Mouse (Mus musculus) layer of hippocampus, adult 2 months (tissue): Measurements from ENCODE around the gene Mettl24. TPM values are rescaled to one million over a fixed set of nuclear protein-coding genes. Genes with fewer than 3 reads are reported as not detected.
A peak's percentile ranks its signal among the peaks of the same experiment; 100 is the strongest.

Experiments used
- DNase-seq, 2 experiments: peaks; one replicate each; pipeline ENCODE4 v3.0.0; 2022; ENCODE audit warnings: low spot score in 2 of 2
- H3K27ac ChIP-seq: fragments of 200-600 bp; 2 replicates; pipeline ENCODE4 v1.8.1; 2022
- H3K4me3 ChIP-seq: fragments of 200-600 bp; 2 replicates; pipeline ENCODE4 v1.8.1; 2022; ENCODE audit warnings: mild to moderate bottlenecking
- CTCF ChIP-seq: fragments of 200-600 bp; conservative IDR thresholded peaks from 2 replicates; pipeline ENCODE4 v1.8.1; 2022; ENCODE audit warnings: antibody characterized with exemption, mild to moderate bottlenecking, moderate library complexity
- long read RNA-seq, 2 experiments: library from polyadenylated mRNA; stranded (forward); transcript quantifications; one replicate each; pipeline ENCODE4 v2.0.0; 2021; ENCODE audit warnings: borderline mapping rate in 2 of 2
- total RNA-seq, 2 experiments: library from RNA; stranded (reverse); gene quantifications; 2 replicates each; pipeline ENCODE4 v1.2.3; 2021

Gene Mettl24
- 1 to 10 TPM; 2.0 to 2.8 TPM for total RNA-seq
- long read RNA-seq, experiment 1, partial matches to known transcripts = 0 of 1 reads
- long read RNA-seq, experiment 1, other reads (novel, unspliced or antisense) = 1 of 1 reads
- long read RNA-seq, experiment 2, partial matches to known transcripts = 0 of 4 reads
- long read RNA-seq, experiment 2, other reads (novel, unspliced or antisense) = 4 of 4 reads

GRCm38 (mm10) chr10:40683092-40683867, at the start of gene Mettl24:
Gene Mettl24 (plus strand): TSS chr10:40683282.
- H3K4me3 ChIP-seq = peak within 1 kb of the TSS; percentile 62

GRCm38 (mm10) chr10:40637331-40637730, 45.8 kb upstream of the Mettl24 start:
- no peak overlapping the region for H3K4me3 ChIP-seq
- peak overlapping the region; percentile 98 for H3K27ac ChIP-seq
- no peak for DNase-seq
- no peak for TF ChIP-seq CTCF

More at GRCm38 (mm10) chr10:40683092-40683867, at the start of gene Mettl24:
- peak within 1 kb of the TSS; percentile 99 for H3K27ac ChIP-seq
- DNase-seq = peak; percentile 42 to 59
- peak; percentile 74 for TF ChIP-seq CTCF

- no peak overlapping the region for H3K4me3 ChIP-seq
- no peak for TF ChIP-seq CTCF
- H3K27ac ChIP-seq = peak overlapping the region; percentile 98
- DNase-seq = peak; percentile 82 to 88
Measured at GRCm38 (mm10) chr10:40638276-40638675, 44.8 kb upstream of the Mettl24 start.

- TF ChIP-seq CTCF = 0 out of 2 replicates have a peak, but pooled peaks have one; percentile 8
- Histone ChIP-seq H3K27ac (peak overlapping the region; percentile 98), H3K4me3 (no peak overlapping the region)
- peak in 1 of 2 experiments; percentile 52 for DNase-seq
Measured at GRCm38 (mm10) chr10:40638823-40639819, 44.0 kb upstream of the Mettl24 start.

- peak overlapping the region; percentile 98 for H3K27ac ChIP-seq
- no peak for DNase-seq
- H3K4me3 ChIP-seq = no peak overlapping the region
- no peak for TF ChIP-seq CTCF
Measured at GRCm38 (mm10) chr10:40640406-40640805, 42.7 kb upstream of the Mettl24 start.

- no peak for DNase-seq
- no peak overlapping the region for H3K4me3 ChIP-seq
- TF ChIP-seq CTCF = no peak; the same call in 1 of the 2 replicates
- peak overlapping the region; percentile 98 for H3K27ac ChIP-seq
Measured at GRCm38 (mm10) chr10:40641901-40642300, 41.2 kb upstream of the Mettl24 start.

GRCm38 (mm10) chr10:40643126-40643525, 40.0 kb upstream of the Mettl24 start:
- H3K4me3 ChIP-seq = no peak overlapping the region
- DNase-seq = no peak
- H3K27ac ChIP-seq = peak overlapping the region; percentile 98; the same call in 1 of the 2 replicates
- TF ChIP-seq CTCF = no peak

GRCm38 (mm10) chr10:40644456-40644855, 38.6 kb upstream of the Mettl24 start:
- no peak overlapping the region for H3K4me3 ChIP-seq
- H3K27ac ChIP-seq = no peak overlapping the region
- no peak for DNase-seq
- TF ChIP-seq CTCF = no peak

GRCm38 (mm10) chr10:40645346-40645745, 37.7 kb upstream of the Mettl24 start:
- DNase-seq = no peak
- TF ChIP-seq CTCF = no peak
- no peak overlapping the region for H3K4me3 ChIP-seq
- no peak overlapping the region for H3K27ac ChIP-seq

GRCm38 (mm10) chr10:40648776-40649175, 34.3 kb upstream of the Mettl24 start:
- TF ChIP-seq CTCF = no peak
- Histone ChIP-seq H3K4me3 (no peak overlapping the region), H3K27ac (peak overlapping the region; percentile 43)
- DNase-seq = no peak

- peak overlapping the region; percentile 77 for H3K27ac ChIP-seq
- peak; percentile 80 for TF ChIP-seq CTCF
- H3K4me3 ChIP-seq = no peak overlapping the region
- DNase-seq = peak; percentile 41 to 52
Measured at GRCm38 (mm10) chr10:40649634-40650033, 33.4 kb upstream of the Mettl24 start.

- no peak for DNase-seq
- H3K27ac ChIP-seq = peak overlapping the region; percentile 77
- no peak overlapping the region for H3K4me3 ChIP-seq
- TF ChIP-seq CTCF = no peak
Measured at GRCm38 (mm10) chr10:40651676-40652075, 31.4 kb upstream of the Mettl24 start.
